In the genomic region with DNA sequence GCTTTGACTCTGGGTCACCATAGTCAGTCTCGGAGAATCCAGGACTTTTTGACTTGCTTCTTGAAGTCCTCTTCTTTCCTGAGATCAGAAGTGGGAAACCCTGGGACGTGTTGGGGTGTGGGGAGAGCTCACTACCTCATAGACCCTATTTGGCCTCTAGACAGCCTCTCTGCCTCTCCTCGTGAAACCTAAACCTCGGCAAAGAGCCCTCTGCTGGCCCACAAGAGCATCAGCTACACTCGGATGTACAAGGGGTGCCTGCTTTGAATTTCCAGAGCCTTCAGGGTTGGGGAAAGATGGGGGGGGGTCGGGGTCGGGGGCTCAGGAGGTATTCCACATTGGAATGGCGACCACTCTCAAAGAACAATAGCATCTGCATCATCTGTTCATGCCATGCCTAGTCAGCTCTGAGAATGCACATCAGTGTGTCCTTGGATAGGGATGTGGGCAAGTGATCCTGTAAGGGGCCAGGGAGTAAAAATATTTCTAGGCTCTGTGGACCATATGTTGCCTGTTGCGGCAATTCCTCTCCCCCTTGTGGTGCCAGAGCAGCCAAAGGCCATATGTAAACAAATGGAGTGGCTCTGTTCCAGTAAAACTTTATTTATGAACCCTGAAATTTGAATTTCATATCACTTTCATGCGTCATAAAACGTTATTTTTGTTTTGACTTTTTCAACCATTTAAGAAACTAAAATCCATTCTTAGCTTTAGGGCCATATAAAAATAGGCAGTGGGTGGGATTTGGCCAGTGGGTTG, we compare ENCODE assay signal across 11 mouse cellular contexts. TPM values are rescaled to one million over a fixed set of nuclear protein-coding genes. Genes with fewer than 3 reads are reported as not detected.
A peak's percentile ranks its signal among the peaks of the same experiment; 100 is the strongest.
DNase-seq lines count a peak whose midpoint lies in the region; ATAC-seq and TF ChIP-seq lines count a peak whose summit lies in the region.
"Had no signal": no experiment of that assay in that cellular context is flagged by ENCODE, and none has a peak within 500 bp of the region (broad histone marks: within the 10 kb centered on the region; RNA-seq: fewer than 3 reads in every experiment).

No protein-coding gene starts in this region.

- H3K4me3 ChIP-seq in liver, embryonic 14.5 days (ENCODE audit: insufficient read depth in 1 of 2, low read depth in 2 of 2, low read length in 2 of 2), result no peak overlapping the region
- H3K4me3 ChIP-seq: limb, embryonic 15.5 days; neural tube, embryonic 12.5 days had no signal

- peak; percentile 34 for TF ChIP-seq CTCF in liver, embryonic 14.5 days (IDR thresholded peaks at IDR 0.05; ENCODE audit: low read depth)

- 27% methylated on average over 11 of the region's 11 CpGs for WGBS in liver, embryonic 14.5 days (ENCODE audit: insufficient replicate concordance)

- H3K9me3 ChIP-seq in liver, embryonic 14.5 days (ENCODE audit: control insufficient read depth, low read length), result no peaks in the 10 kb centered on the region
- H3K9me3 ChIP-seq: limb, embryonic 15.5 days; neural tube, embryonic 12.5 days had no signal

- TF ChIP-seq EP300 in liver, embryonic 14.5 days (IDR thresholded peaks at IDR 0.05; ENCODE audit: low read depth), result no peak

- no peak overlapping the region for H3K27ac ChIP-seq in liver, embryonic 14.5 days
- H3K27ac ChIP-seq: limb, embryonic 15.5 days; neural tube, embryonic 12.5 days had no signal

- no peaks in the 10 kb centered on the region for H3K36me3 ChIP-seq in liver, embryonic 14.5 days (replicated peaks; ENCODE audit: control insufficient read depth, insufficient read depth, low read depth)
- H3K36me3 ChIP-seq: limb, embryonic 15.5 days; neural tube, embryonic 12.5 days had no signal

- no peak overlapping the region for H3K9ac ChIP-seq in liver, embryonic 14.5 days (replicated peaks)
- H3K9ac ChIP-seq: limb, embryonic 15.5 days; neural tube, embryonic 12.5 days had no signal

- ATAC-seq in cerebellum, adult (ENCODE audit: insufficient number of reproducible peaks, low FRiP score, low TSS enrichment), result no peak
- ATAC-seq in liver, embryonic 14.5 days (ENCODE audit: insufficient read depth), result no peak
- ATAC-seq in hematopoietic stem cell, adult 5-6 weeks (replicated peaks in 1 of 2; ENCODE audit: insufficient read depth in 1 of 2, low FRiP score in 2 of 2, low TSS enrichment in 1 of 2, low read depth in 1 of 2, poor library complexity in 2 of 2, severe bottlenecking in 2 of 2), result peak; percentile 41 to 63; a peak in 1 of 4 replicates

- H3K27me3 ChIP-seq in liver, embryonic 14.5 days (ENCODE audit: control insufficient read depth, insufficient read depth, low read length), result no peaks in the 10 kb centered on the region

- no peaks in the 10 kb centered on the region for H3K4me1 ChIP-seq in liver, embryonic 14.5 days (replicated peaks; ENCODE audit: control insufficient read depth in 2 of 2, insufficient read depth in 2 of 2, low read length in 1 of 2)
- H3K4me1 ChIP-seq: limb, embryonic 15.5 days; neural tube, embryonic 12.5 days had no signal

- no peak overlapping the region for H3K4me2 ChIP-seq in liver, embryonic 14.5 days (ENCODE audit: low read depth)
- H3K4me2 ChIP-seq: limb, embryonic 15.5 days; neural tube, embryonic 12.5 days had no signal

- peak; percentile 43 to 47 for DNase-seq in cerebellum, postnatal 10 days
- DNase-seq in liver, embryonic 14.5 days (ENCODE audit: low read depth in 3 of 3, low spot score in 3 of 3), result no peak
- DNase-seq in liver (no peak), NIH3T3 (ENCODE audit: low read depth) (peak; percentile 87)
- no peak for DNase-seq in layer of hippocampus, postnatal 36 days
- DNase-seq in gastrocnemius, adult 8-10 months (ENCODE audit: low spot score in 2 of 2), result no peak
- DNase-seq: B cell, adult 2 months had no signal

RNA-seq across cellular contexts. Expression of gene Gnl2, which starts 4.6 kb away (rescaled TPM):
- polyA plus RNA-seq in liver, embryonic 14.5 days (2012; rRNA removed), result 11.7 and 26.7 TPM in 2 replicates
- polyA plus RNA-seq in liver, embryonic 14.5 days (2014; fragmentation: Nextera tagmentation; extraction: Ambion mirVana), result 35.9 and 39.5 TPM in 2 replicates
- 161 and 225 TPM in 2 replicates for total RNA-seq in hematopoietic stem cell, adult 5-6 weeks (2017)
- total RNA-seq in layer of hippocampus, postnatal 36 days (2021), result 10 to 100 TPM; 59.3 to 62.4 TPM
- 10 to 100 TPM; 22.2 to 32.7 (median 27.4) TPM for total RNA-seq in gastrocnemius, adult 8-10 months (2022)

RNA-seq across cellular contexts. Expression of gene Rspo1, which starts 34.7 kb away (rescaled TPM):
- 0.68 and 0.69 TPM in 2 replicates for polyA plus RNA-seq in liver, embryonic 14.5 days (2012; rRNA removed)
- polyA plus RNA-seq in liver, embryonic 14.5 days (2014; fragmentation: Nextera tagmentation; extraction: Ambion mirVana), result 0.42 and 0.51 TPM in 2 replicates
- 2.3 TPM in 1 of 2 replicates, not detected in the other for total RNA-seq in hematopoietic stem cell, adult 5-6 weeks (2017)
- total RNA-seq in layer of hippocampus, postnatal 36 days (2021), result 1 to 10 TPM; 8.8 to 9.8 TPM
- under 1 TPM in 3 of 4 experiments, not detected in 1; 0.27 to 0.51 (median 0.48) TPM for total RNA-seq in gastrocnemius, adult 8-10 months (2022)

RNA-seq across cellular contexts. Expression of gene Dnali1, which starts 44.5 kb away (rescaled TPM):
- polyA plus RNA-seq in liver, embryonic 14.5 days (2012; rRNA removed), result 0.02 TPM in 1 of 2 replicates, not detected in the other
- polyA plus RNA-seq in liver, embryonic 14.5 days (2014; fragmentation: Nextera tagmentation; extraction: Ambion mirVana), result 0.10 TPM in 1 of 2 replicates, not detected in the other
- not detected in 2 replicates for total RNA-seq in hematopoietic stem cell, adult 5-6 weeks (2017)
- total RNA-seq in layer of hippocampus, postnatal 36 days (2021), result under 1 TPM; 0.62 to 0.76 TPM
- total RNA-seq in gastrocnemius, adult 8-10 months (2022), result not detected

RNA-seq across cellular contexts. Expression of gene Snip1, which starts 45.5 kb away (rescaled TPM):
- polyA plus RNA-seq in liver, embryonic 14.5 days (2012; rRNA removed), result 7.5 and 8.5 TPM in 2 replicates
- 13.5 and 15.9 TPM in 2 replicates for polyA plus RNA-seq in liver, embryonic 14.5 days (2014; fragmentation: Nextera tagmentation; extraction: Ambion mirVana)
- total RNA-seq in hematopoietic stem cell, adult 5-6 weeks (2017), result 26.7 and 36.9 TPM in 2 replicates
- 10 to 100 TPM; 16.2 to 16.5 TPM for total RNA-seq in layer of hippocampus, postnatal 36 days (2021)
- total RNA-seq in gastrocnemius, adult 8-10 months (2022), result 1 to 10 TPM; 3.9 to 5.6 (median 4.8) TPM

Comparison
In these comparisons a context has a peak if more than half of its experiments do, and no peak if none do; other contexts are left out.
1. DNase-seq: peak in cerebellum, postnatal 10 days (2 of 2) and NIH3T3 (single experiment); none in liver, embryonic 14.5 days (0 of 3), liver (single experiment), layer of hippocampus, postnatal 36 days (0 of 2) and gastrocnemius, adult 8-10 months (0 of 2).
2. ATAC-seq: peak in hematopoietic stem cell, adult 5-6 weeks (2 of 2); none in cerebellum, adult (single experiment) and liver, embryonic 14.5 days (single experiment).